Mouse (Mus musculus) right cerebral cortex, postnatal 4 days (tissue): ENCODE data around the gene Vopp1.

Experiments used
- DNase-seq: peaks from one replicate; pipeline ENCODE4 v3.0.0-alpha.2; 2022

Vopp1 gene

GRCm38 (mm10) chr6:57701686-57702085, 123.3 kb downstream of the Vopp1 start:
- no peak for DNase-seq

GRCm38 (mm10) chr6:57693116-57693515, 131.8 kb downstream of the Vopp1 start:
- no peak for DNase-seq

GRCm38 (mm10) chr6:57691467-57692261, 133.3 kb downstream of the Vopp1 start, which contains the start of gene Pyurf:
Gene Pyurf, minus strand, starts transcription at chr6:57692078.
- peak; percentile 78 for DNase-seq

GRCm38 (mm10) chr6:57684156-57684555, 140.8 kb downstream of the Vopp1 start:
- no peak for DNase-seq
